Mouse (Mus musculus): ENCODE data around the gene Hras. TPM values are rescaled to one million over a fixed set of nuclear protein-coding genes. Genes with fewer than 3 reads are reported as not detected.

Gene Hras
- polyA plus RNA-seq (2014; fragmentation: Nextera tagmentation; extraction: Ambion mirVana) = 93.9 and 96.7 TPM in 2 replicates

- no peaks in the 10 kb centered on the region for H3K9me3 ChIP-seq (ENCODE audit: control insufficient read depth, low read length)
- WGBS = under 1% methylated on average over 37 of the region's 39 CpGs
- peak within 1 kb of the TSS; percentile 66 to 82 for H3K27ac ChIP-seq (replicated peaks in 1 of 2; ENCODE audit: control insufficient read depth in 1 of 2, insufficient read depth in 1 of 2, low read depth in 2 of 2, low read length in 2 of 2)
- H3K27me3 ChIP-seq (ENCODE audit: control insufficient read depth, insufficient read depth, low read length) = no peaks in the 10 kb centered on the region
- H3K36me3 ChIP-seq (ENCODE audit: control insufficient read depth, insufficient read depth, low read length) = peaks cover 36% of the 10 kb centered on the region
- peak within 1 kb of the TSS; percentile 97 for H3K9ac ChIP-seq (ENCODE audit: low read length)
- peaks cover 6 to 18% of the 10 kb centered on the region in 2 experiments; a peak in 3 of 4 replicates for H3K4me1 ChIP-seq (ENCODE audit: control insufficient read depth in 2 of 2, insufficient read depth in 2 of 2, low read length in 2 of 2)
- peak; percentile 96 for ATAC-seq (ENCODE audit: insufficient number of reproducible peaks, insufficient read depth, low FRiP score, low read depth)
- H3K4me3 ChIP-seq (ENCODE audit: control insufficient read depth in 1 of 2, insufficient read depth in 1 of 2, low read depth in 1 of 2, low read length in 2 of 2) = peak within 1 kb of the TSS; percentile 75 to 83
- peak within 1 kb of the TSS; percentile 100 for H3K4me2 ChIP-seq (ENCODE audit: low read length)
Measured at GRCm38 (mm10) chr7:141193948-141194347, at the start of gene Hras, which contains the start of gene Lrrc56. TSS of gene Hras (minus strand) at chr7:141194005. TSS of gene Lrrc56 (plus strand) at chr7:141194157.

- H3K36me3 ChIP-seq (ENCODE audit: control insufficient read depth, insufficient read depth, low read length) = peaks cover 61% of the 10 kb centered on the region
- ATAC-seq (ENCODE audit: insufficient number of reproducible peaks, insufficient read depth, low FRiP score, low read depth) = no peak
Measured at GRCm38 (mm10) chr7:141231551-141231950, 37.7 kb upstream of the Hras start.

GRCm38 (mm10) chr7:141231111-141231510 lies 37.3 kb upstream of the Hras start:
- ATAC-seq (ENCODE audit: insufficient number of reproducible peaks, insufficient read depth, low FRiP score, low read depth) = no peak

More at GRCm38 (mm10) chr7:141231551-141231950, 37.7 kb upstream of the Hras start:
- Histone ChIP-seq H3K9me3 (ENCODE audit: control insufficient read depth, low read length) (no peaks in the 10 kb centered on the region), H3K4me3 (ENCODE audit: control insufficient read depth in 1 of 2, insufficient read depth in 1 of 2, low read depth in 1 of 2, low read length in 2 of 2) (no peak overlapping the region), H3K27me3 (ENCODE audit: control insufficient read depth, insufficient read depth, low read length) (no peaks in the 10 kb centered on the region), H3K27ac (replicated peaks in 1 of 2; ENCODE audit: control insufficient read depth in 1 of 2, insufficient read depth in 1 of 2, low read depth in 2 of 2, low read length in 2 of 2) (no peak overlapping the region), H3K4me2 (ENCODE audit: low read length) (no peak overlapping the region), H3K4me1 (ENCODE audit: control insufficient read depth in 2 of 2, insufficient read depth in 2 of 2, low read length in 2 of 2) (peaks cover 7 to 15% of the 10 kb centered on the region in 2 experiments), H3K9ac (ENCODE audit: low read length) (no peak overlapping the region)
- WGBS = 97% methylated on average over 10 of the region's 10 CpGs

GRCm38 (mm10) chr7:141230570-141230969 lies 36.8 kb upstream of the Hras start:
- 81% methylated on average over 4 of the region's 4 CpGs for WGBS
- Histone ChIP-seq H3K4me2 (ENCODE audit: low read length) (peak overlapping the region; percentile 86; the same call in 1 of the 2 replicates), H3K9ac (ENCODE audit: low read length) (no peak overlapping the region), H3K27ac (replicated peaks in 1 of 2; ENCODE audit: control insufficient read depth in 1 of 2, insufficient read depth in 1 of 2, low read depth in 2 of 2, low read length in 2 of 2) (no peak overlapping the region), H3K4me3 (ENCODE audit: control insufficient read depth in 1 of 2, insufficient read depth in 1 of 2, low read depth in 1 of 2, low read length in 2 of 2) (no peak overlapping the region), H3K9me3 (ENCODE audit: control insufficient read depth, low read length) (no peaks in the 10 kb centered on the region), H3K4me1 (ENCODE audit: control insufficient read depth in 2 of 2, insufficient read depth in 2 of 2, low read length in 2 of 2) (peaks cover 7 to 15% of the 10 kb centered on the region in 2 experiments), H3K27me3 (ENCODE audit: control insufficient read depth, insufficient read depth, low read length) (no peaks in the 10 kb centered on the region), H3K36me3 (ENCODE audit: control insufficient read depth, insufficient read depth, low read length) (peaks cover 53% of the 10 kb centered on the region)
- no peak for ATAC-seq (ENCODE audit: insufficient number of reproducible peaks, insufficient read depth, low FRiP score, low read depth)

More at GRCm38 (mm10) chr7:141231111-141231510, 37.3 kb upstream of the Hras start:
- Histone ChIP-seq H3K36me3 (ENCODE audit: control insufficient read depth, insufficient read depth, low read length) (peaks cover 58% of the 10 kb centered on the region), H3K27ac (replicated peaks in 1 of 2; ENCODE audit: control insufficient read depth in 1 of 2, insufficient read depth in 1 of 2, low read depth in 2 of 2, low read length in 2 of 2) (no peak overlapping the region), H3K4me2 (ENCODE audit: low read length) (no peak overlapping the region), H3K4me3 (ENCODE audit: control insufficient read depth in 1 of 2, insufficient read depth in 1 of 2, low read depth in 1 of 2, low read length in 2 of 2) (no peak overlapping the region), H3K9ac (ENCODE audit: low read length) (0 out of 2 replicates have a peak overlapping the region, but pooled peaks have one; percentile 11), H3K4me1 (ENCODE audit: control insufficient read depth in 2 of 2, insufficient read depth in 2 of 2, low read length in 2 of 2) (peaks cover 7 to 15% of the 10 kb centered on the region in 2 experiments), H3K9me3 (ENCODE audit: control insufficient read depth, low read length) (no peaks in the 10 kb centered on the region), H3K27me3 (ENCODE audit: control insufficient read depth, insufficient read depth, low read length) (no peaks in the 10 kb centered on the region)
- 92% methylated on average over 3 of the region's 3 CpGs for WGBS

GRCm38 (mm10) chr7:141229702-141230101 lies 35.9 kb upstream of the Hras start:
- H3K9ac ChIP-seq (ENCODE audit: low read length) = peak overlapping the region; percentile 99
- 41% methylated on average over 6 of the region's 6 CpGs for WGBS
- peak overlapping the region; percentile 86 for H3K4me2 ChIP-seq (ENCODE audit: low read length)
- H3K4me1 ChIP-seq (ENCODE audit: control insufficient read depth in 2 of 2, insufficient read depth in 2 of 2, low read length in 2 of 2) = peaks cover 7 to 15% of the 10 kb centered on the region in 2 experiments
- H3K9me3 ChIP-seq (ENCODE audit: control insufficient read depth, low read length) = no peaks in the 10 kb centered on the region
- H3K27me3 ChIP-seq (ENCODE audit: control insufficient read depth, insufficient read depth, low read length) = no peaks in the 10 kb centered on the region
- ATAC-seq (ENCODE audit: insufficient number of reproducible peaks, insufficient read depth, low FRiP score, low read depth) = no peak
- H3K4me3 ChIP-seq (ENCODE audit: control insufficient read depth in 1 of 2, insufficient read depth in 1 of 2, low read depth in 1 of 2, low read length in 2 of 2) = peak overlapping the region; percentile 89 to 100
- peaks cover 44% of the 10 kb centered on the region for H3K36me3 ChIP-seq (ENCODE audit: control insufficient read depth, insufficient read depth, low read length)
- no peak overlapping the region for H3K27ac ChIP-seq (replicated peaks in 1 of 2; ENCODE audit: control insufficient read depth in 1 of 2, insufficient read depth in 1 of 2, low read depth in 2 of 2, low read length in 2 of 2)

GRCm38 (mm10) chr7:141228279-141229067 lies 34.7 kb upstream of the Hras start, which contains the start of gene Phrf1:
TSS of gene Phrf1 (plus strand) at chr7:141228784.
- H3K36me3 ChIP-seq (ENCODE audit: control insufficient read depth, insufficient read depth, low read length) = peaks cover 32% of the 10 kb centered on the region
- H3K4me1 ChIP-seq (ENCODE audit: control insufficient read depth in 2 of 2, insufficient read depth in 2 of 2, low read length in 2 of 2) = peaks cover 7 to 15% of the 10 kb centered on the region in 2 experiments
- H3K27me3 ChIP-seq (ENCODE audit: control insufficient read depth, insufficient read depth, low read length) = no peaks in the 10 kb centered on the region
- H3K4me3 ChIP-seq (ENCODE audit: control insufficient read depth in 1 of 2, insufficient read depth in 1 of 2, low read depth in 1 of 2, low read length in 2 of 2) = peak within 1 kb of the TSS; percentile 89 to 100
- no peaks in the 10 kb centered on the region for H3K9me3 ChIP-seq (ENCODE audit: control insufficient read depth, low read length)
- ATAC-seq (ENCODE audit: insufficient number of reproducible peaks, insufficient read depth, low FRiP score, low read depth) = peak; percentile 88
- H3K9ac ChIP-seq (ENCODE audit: low read length) = peak within 1 kb of the TSS; percentile 99
- peak within 1 kb of the TSS; percentile 86 for H3K4me2 ChIP-seq (ENCODE audit: low read length)
- H3K27ac ChIP-seq (replicated peaks in 1 of 2; ENCODE audit: control insufficient read depth in 1 of 2, insufficient read depth in 1 of 2, low read depth in 2 of 2, low read length in 2 of 2) = peak within 1 kb of the TSS; percentile 91 to 93
- WGBS = under 1% methylated on average over 76 of the region's 76 CpGs

- Histone ChIP-seq H3K4me1 (ENCODE audit: control insufficient read depth in 2 of 2, insufficient read depth in 2 of 2, low read length in 2 of 2) (peaks cover 8 to 17% of the 10 kb centered on the region in 2 experiments), H3K27ac (replicated peaks in 1 of 2; ENCODE audit: control insufficient read depth in 1 of 2, insufficient read depth in 1 of 2, low read depth in 2 of 2, low read length in 2 of 2) (no peak overlapping the region), H3K4me2 (ENCODE audit: low read length) (peak overlapping the region; percentile 86; the same call in 1 of the 2 replicates), H3K4me3 (ENCODE audit: control insufficient read depth in 1 of 2, insufficient read depth in 1 of 2, low read depth in 1 of 2, low read length in 2 of 2) (no peak overlapping the region), H3K27me3 (ENCODE audit: control insufficient read depth, insufficient read depth, low read length) (no peaks in the 10 kb centered on the region), H3K9me3 (ENCODE audit: control insufficient read depth, low read length) (no peaks in the 10 kb centered on the region), H3K36me3 (ENCODE audit: control insufficient read depth, insufficient read depth, low read length) (peaks cover 25% of the 10 kb centered on the region), H3K9ac (ENCODE audit: low read length) (peak overlapping the region; percentile 99)
- WGBS = 83% methylated on average over 4 of the region's 4 CpGs
- ATAC-seq (ENCODE audit: insufficient number of reproducible peaks, insufficient read depth, low FRiP score, low read depth) = no peak
Measured at GRCm38 (mm10) chr7:141227796-141228195, 34.0 kb upstream of the Hras start.

Measured in heart, embryonic 14.5 days (tissue).